9 mouse cellular contexts compared by ENCODE assay signal in the genomic region with DNA sequence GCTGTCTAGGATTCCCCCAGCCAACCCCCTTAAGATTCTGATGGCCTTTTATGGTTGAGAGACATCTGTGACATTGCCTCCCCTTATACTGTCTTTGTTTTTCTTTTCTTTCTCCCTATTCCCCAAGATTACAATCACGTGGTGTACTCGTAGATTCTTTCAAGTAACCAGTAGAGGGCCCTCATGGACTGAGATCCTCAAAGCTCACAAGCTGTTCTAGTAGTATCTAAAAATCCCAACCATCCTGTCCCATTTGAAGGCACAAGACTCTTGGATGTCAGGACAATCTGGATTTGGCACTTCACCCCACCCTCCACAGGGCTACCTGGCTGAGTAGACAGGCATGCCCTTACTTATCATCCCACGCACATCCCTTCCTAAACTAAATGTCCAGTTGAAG. TPM values are rescaled to one million over a fixed set of nuclear protein-coding genes. Genes with fewer than 3 reads are reported as not detected.
DNase-seq lines count a peak whose midpoint lies in the region; ATAC-seq and TF ChIP-seq lines count a peak whose summit lies in the region.
"Had no signal": no experiment of that assay in that cellular context is flagged by ENCODE, and none has a peak within 500 bp of the region (broad histone marks: within the 10 kb centered on the region; RNA-seq: fewer than 3 reads in every experiment).

No protein-coding gene starts in this region.

- intact Hi-C loops in gastrocnemius, postnatal 14 days (cut with DNase I; ENCODE audit: low total_unique reads), result loop anchor here (5.0 to 10.0 kb wide), 3 partner anchors 173 to 345 kb away; a partner anchor contains a TSS

- no peak overlapping the region for H3K9ac ChIP-seq in liver, embryonic 14.5 days (replicated peaks)

- H3K4me1 ChIP-seq in liver, embryonic 14.5 days (replicated peaks; ENCODE audit: control insufficient read depth in 2 of 2, insufficient read depth in 2 of 2, low read length in 1 of 2), result no peaks in the 10 kb centered on the region; a peak in 1 of 4 replicates
- H3K4me1 ChIP-seq in cortical plate, adult 2 months (ENCODE audit: control insufficient read depth, insufficient read depth, low read length), result peaks cover 4% of the 10 kb centered on the region

- WGBS in liver, embryonic 14.5 days (ENCODE audit: insufficient replicate concordance), result 22% methylated on average over 3 of the region's 3 CpGs

- no peak overlapping the region for H3K27ac ChIP-seq in liver, embryonic 14.5 days
- no peak overlapping the region for H3K27ac ChIP-seq in cortical plate, adult 2 months (ENCODE audit: insufficient read depth, low read length)

- peak; percentile 53 for TF ChIP-seq CTCF in liver, embryonic 14.5 days (IDR thresholded peaks at IDR 0.05; ENCODE audit: low read depth)
- TF ChIP-seq CTCF in cortical plate, adult 2 months (IDR thresholded peaks at IDR 0.05; ENCODE audit: extremely low read depth, insufficient read depth, low read length), result peak; percentile 49; the same call in 1 of the 2 replicates

- H3K9me3 ChIP-seq in liver, embryonic 14.5 days (ENCODE audit: control insufficient read depth, low read length), result no peaks in the 10 kb centered on the region

- no peaks in the 10 kb centered on the region for H3K36me3 ChIP-seq in liver, embryonic 14.5 days (replicated peaks; ENCODE audit: control insufficient read depth, insufficient read depth, low read depth)

- H3K4me3 ChIP-seq in liver, embryonic 14.5 days (ENCODE audit: insufficient read depth in 1 of 2, low read depth in 2 of 2, low read length in 2 of 2), result no peak overlapping the region
- H3K4me3 ChIP-seq in cortical plate, adult 2 months (ENCODE audit: insufficient read depth, low read length), result no peak overlapping the region

- no peak for TF ChIP-seq POLR2A in cortical plate, adult 2 months (IDR thresholded peaks at IDR 0.05; ENCODE audit: extremely low read depth, insufficient read depth, low read length)

- H3K4me2 ChIP-seq in liver, embryonic 14.5 days (ENCODE audit: low read depth), result no peak overlapping the region

- peak; percentile 36 for DNase-seq in cerebellum, adult 9-10 months
- no peak for DNase-seq in cerebellum, adult 11-12 months
- DNase-seq in liver, embryonic 14.5 days (ENCODE audit: low read depth in 3 of 3, low spot score in 3 of 3), result no peak
- no peak for DNase-seq in liver
- DNase-seq in gastrocnemius, adult 8-10 months (ENCODE audit: low spot score in 2 of 2), result no peak
- DNase-seq in gastrocnemius, postnatal 14 days, result no peak

- TF ChIP-seq EP300 in liver, embryonic 14.5 days (IDR thresholded peaks at IDR 0.05; ENCODE audit: low read depth), result no peak

- no peaks in the 10 kb centered on the region for H3K27me3 ChIP-seq in liver, embryonic 14.5 days (ENCODE audit: control insufficient read depth, insufficient read depth, low read length)
- H3K27me3 ChIP-seq: Patski had no signal

- ATAC-seq in liver, embryonic 14.5 days (ENCODE audit: insufficient read depth), result no peak
- ATAC-seq in megakaryocyte progenitor cell, adult 5-6 weeks (replicated peaks; ENCODE audit: poor library complexity), result peak; percentile 71
- ATAC-seq: Patski had no signal

RNA-seq across cellular contexts. Expression of a gene that starts 8.2 kb away (rescaled TPM):
- polyA plus RNA-seq in liver, embryonic 14.5 days (2012; rRNA removed), result 5.2 and 9.1 TPM in 2 replicates
- polyA plus RNA-seq in liver, embryonic 14.5 days (2014; fragmentation: Nextera tagmentation; extraction: Ambion mirVana), result 17.7 and 22.1 TPM in 2 replicates
- 14.9 and 16.5 TPM in 2 replicates for polyA plus RNA-seq in cortical plate, adult 2 months (2012; rRNA removed)
- total RNA-seq in megakaryocyte progenitor cell, adult 5-6 weeks (2015), result 41.9 and 48.6 TPM in 2 replicates
- 57.7 and 61.9 TPM in 2 replicates for total RNA-seq in megakaryocyte progenitor cell, adult 5-6 weeks (2017)
- total RNA-seq in gastrocnemius, adult 8-10 months (2022), result 10 to 100 TPM in 1 of 4 experiments, 1 to 10 TPM in 3; 5.1 to 10.5 (median 7.5) TPM
- total RNA-seq in gastrocnemius, postnatal 14 days (2021), result 10 to 100 TPM in 1 of 2 experiments, 1 to 10 TPM in 1; 9.3 to 12.8 TPM

RNA-seq across cellular contexts. Expression of a gene that starts 8.5 kb away (rescaled TPM):
- 0.07 and 0.23 TPM in 2 replicates for polyA plus RNA-seq in liver, embryonic 14.5 days (2012; rRNA removed)
- polyA plus RNA-seq in liver, embryonic 14.5 days (2014; fragmentation: Nextera tagmentation; extraction: Ambion mirVana), result 0.10 and 0.28 TPM in 2 replicates
- 0.27 and 0.32 TPM in 2 replicates for polyA plus RNA-seq in cortical plate, adult 2 months (2012; rRNA removed)
- 0.05 TPM in 1 of 2 replicates, not detected in the other for total RNA-seq in megakaryocyte progenitor cell, adult 5-6 weeks (2015)
- total RNA-seq in megakaryocyte progenitor cell, adult 5-6 weeks (2017), result not detected in 2 replicates
- under 1 TPM; 0.82 to 0.99 (median 0.93) TPM for total RNA-seq in gastrocnemius, adult 8-10 months (2022)
- 1 to 10 TPM; 1.4 to 1.6 TPM for total RNA-seq in gastrocnemius, postnatal 14 days (2021)
